Mouse (Mus musculus): ENCODE measurements around the gene Gm7876. TPM values are rescaled to one million over a fixed set of nuclear protein-coding genes. Genes with fewer than 3 reads are reported as not detected.
"Not testable (repeated sequence)": the region's sequence is repeated elsewhere in the genome, so short reads cannot be mapped to it uniquely, and the experiment has no call there.

The Gm7876 gene
- total RNA-seq (2017): not detected in 2 replicates

DNA sequence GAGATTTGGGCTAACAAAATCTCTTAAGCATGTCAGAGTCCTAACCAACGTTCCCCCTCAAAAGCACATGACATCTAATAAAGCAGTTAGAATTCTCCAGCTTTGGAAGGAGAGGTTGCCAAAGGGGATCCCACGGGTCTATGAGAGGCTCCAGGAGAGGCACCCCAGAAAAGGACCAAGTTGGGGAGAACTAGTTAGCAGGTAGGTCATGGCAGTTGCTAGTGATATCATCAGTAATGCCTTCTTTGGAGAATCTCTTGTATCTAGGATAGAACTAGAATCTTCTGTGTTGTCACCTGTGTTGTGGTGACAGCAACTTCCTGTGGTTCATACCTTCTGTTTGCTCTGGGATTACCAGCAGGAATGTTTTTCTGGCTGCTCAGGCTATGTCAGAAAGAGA, at the start of gene Gm7876:
Gene Gm7876 (plus strand): TSS at position 301 of the 400 bp plus-strand sequence.
- not testable (repeated sequence) for ATAC-seq (replicated peaks; ENCODE audit: low read depth, poor library complexity, severe bottlenecking)

DNA sequence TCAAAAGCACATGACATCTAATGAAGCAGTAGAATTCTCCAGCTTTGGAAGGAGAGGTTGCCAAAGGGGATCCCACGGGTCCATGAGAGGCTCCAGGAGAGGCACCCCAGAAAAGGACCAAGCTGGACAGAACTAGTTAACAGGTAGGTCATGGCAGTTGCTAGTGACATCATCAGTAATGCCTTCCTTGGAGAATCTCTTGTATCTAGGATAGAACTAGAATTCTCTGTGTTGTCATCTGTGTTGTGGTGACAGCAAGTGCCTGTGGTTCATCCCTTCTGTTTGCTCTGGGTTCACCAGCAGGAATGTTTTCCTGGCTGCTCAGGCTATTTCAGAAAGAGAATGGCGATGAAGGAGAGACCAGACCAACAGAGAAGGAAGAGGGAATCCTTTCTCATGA, 45.1 kb upstream of the Gm7876 start, which contains the start of gene Gm3239:
Gene Gm3239 (plus strand): TSS at position 301 of the 400 bp plus-strand sequence.
- ATAC-seq (replicated peaks; ENCODE audit: low read depth, poor library complexity, severe bottlenecking): not testable (repeated sequence)

DNA sequence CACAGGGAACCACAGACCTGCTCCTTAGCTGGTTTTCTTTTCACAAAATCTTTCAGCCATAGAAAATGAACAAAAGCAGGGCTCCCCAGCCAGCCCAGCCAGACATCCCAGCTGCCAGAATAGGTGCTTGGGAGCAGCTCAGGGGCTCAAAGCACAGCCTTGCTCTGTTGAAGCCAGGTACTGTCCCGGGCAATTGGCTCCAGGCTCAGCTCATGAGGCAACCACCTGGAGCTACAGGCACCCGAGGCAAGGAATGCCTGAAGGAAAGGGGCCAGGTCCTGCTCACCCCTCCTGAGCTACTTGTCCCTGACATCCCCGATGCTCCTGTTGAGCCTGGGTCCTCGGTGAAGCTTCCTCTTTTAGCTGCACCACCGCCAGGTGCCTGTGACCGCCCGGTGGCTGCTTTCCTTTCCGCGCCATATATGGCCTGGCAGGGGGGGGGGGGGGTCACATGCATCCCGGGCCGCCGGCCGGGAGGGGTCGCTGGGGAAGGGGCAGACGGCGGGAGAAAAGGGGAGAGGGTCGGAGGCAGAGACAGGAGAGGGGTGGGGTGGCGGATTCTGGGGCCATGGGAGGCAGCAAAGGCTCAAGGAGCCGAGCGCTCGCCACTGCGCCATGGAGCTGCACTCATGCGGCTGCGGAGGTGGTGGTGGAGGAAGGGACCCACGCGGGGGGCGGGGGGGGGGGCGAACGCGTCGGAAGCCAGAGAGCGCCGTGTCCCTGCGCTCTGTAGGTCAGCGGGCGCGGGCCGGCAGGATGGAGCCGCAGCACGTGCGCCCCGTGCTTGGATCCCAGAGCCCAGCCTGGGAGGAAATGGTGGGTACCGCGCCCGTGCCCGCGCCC, 17.2 kb downstream of the Gm7876 start, which contains the start of gene Gm3252:
Gene Gm3252 (plus strand): TSS at position 738 of the 843 bp plus-strand sequence.
- not testable (repeated sequence) for ATAC-seq (replicated peaks; ENCODE audit: low read depth, poor library complexity, severe bottlenecking)

Other genes with a start within 250 kb of the Gm7876 start
- gene Gm3182, start 227.5 kb upstream of the Gm7876 start, total RNA-seq (2017): not detected in 2 replicates
- gene Gm3047, start 153.8 kb upstream of the Gm7876 start, total RNA-seq (2017): not detected in 2 replicates
- not detected in 2 replicates for gene Gm8159, start 76.9 kb upstream of the Gm7876 start, total RNA-seq (2017)
- gene Gm3239, start 45.0 kb upstream of the Gm7876 start, total RNA-seq (2017): not detected in 2 replicates
- gene Gm3252, start 17.5 kb downstream of the Gm7876 start, total RNA-seq (2017): not detected in 2 replicates
- not detected in 2 replicates for gene Gm9602, start 67.1 kb downstream of the Gm7876 start, total RNA-seq (2017)
- gene Gm3269, start 128.9 kb downstream of the Gm7876 start, total RNA-seq (2017): not detected in 2 replicates
- not detected in 2 replicates for gene Gm3264, start 146.3 kb downstream of the Gm7876 start, total RNA-seq (2017)
- not detected in 2 replicates for gene Gm3278, start 183.2 kb downstream of the Gm7876 start, total RNA-seq (2017)

Measured in common myeloid progenitor, adult 5-6 weeks (primary cell).